Mouse (Mus musculus): ENCODE measurements around the gene Wipi2. TPM values are rescaled to one million over a fixed set of nuclear protein-coding genes. Genes with fewer than 3 reads are reported as not detected.

The Wipi2 gene
- total and polyA plus RNA-seq, 3 experiments: 38.6 to 74.7 (median 53.6) TPM

GRCm38 (mm10) chr5:142641331-142642051, 14.0 kb downstream of the Wipi2 start:
- H3K4me1 ChIP-seq (ENCODE audit: control insufficient read depth in 1 of 2, insufficient read depth in 2 of 2, low read length in 2 of 2): no peaks in the 10 kb centered on the region
- TF ChIP-seq TCF12 (IDR thresholded peaks at IDR 0.05; ENCODE audit: low read depth, low read length): no peak
- 0 out of 2 replicates have a peak, but pooled peaks cover 2% of the 10 kb centered on the region for H3K79me2 ChIP-seq (ENCODE audit: control insufficient read depth, insufficient read depth, low read length, poor library complexity)
- no peak overlapping the region for H3K9ac ChIP-seq (ENCODE audit: control insufficient read depth, low read depth, low read length, poor library complexity, severe bottlenecking)
- H3K27me3 ChIP-seq (ENCODE audit: control insufficient read depth in 1 of 2, insufficient read depth in 2 of 2, low read length in 2 of 2): no peaks in the 10 kb centered on the region
- H3K27ac ChIP-seq (ENCODE audit: control insufficient read depth, low read depth, low read length): no peak overlapping the region
- H3K9me3 ChIP-seq (replicated peaks; ENCODE audit: insufficient read depth, low read length): no peaks in the 10 kb centered on the region
- DNase-seq (ENCODE audit: low read depth, low spot score): no peak
- peaks cover 0 to 17% of the 10 kb centered on the region in 2 experiments; a peak in 2 of 4 replicates for H3K36me3 ChIP-seq (ENCODE audit: control insufficient read depth in 1 of 2, insufficient read depth in 2 of 2, low read length in 2 of 2)
- no peak overlapping the region for H3K4me3 ChIP-seq (ENCODE audit: control insufficient read depth in 1 of 2, insufficient read depth in 1 of 2, low read depth in 2 of 2, low read length in 2 of 2)

GRCm38 (mm10) chr5:142648162-142648561, 20.7 kb downstream of the Wipi2 start:
- H3K27ac ChIP-seq (ENCODE audit: control insufficient read depth, low read depth, low read length): no peak overlapping the region
- TF ChIP-seq BHLHE40 (IDR thresholded peaks at IDR 0.05; ENCODE audit: borderline replicate concordance, low read depth, low read length): no peak
- no peak for TF ChIP-seq E2F4 (IDR thresholded peaks at IDR 0.05; ENCODE audit: borderline replicate concordance, low read depth, low read length)
- no peak for TF ChIP-seq EP300 (IDR thresholded peaks at IDR 0.05; ENCODE audit: low read depth in 1 of 2, low read length in 2 of 2)
- TF ChIP-seq ELF1 (IDR thresholded peaks at IDR 0.05; ENCODE audit: low read depth, low read length): no peak
- TF ChIP-seq POLR2A (IDR thresholded peaks at IDR 0.05; ENCODE audit: control insufficient read depth in 1 of 2, insufficient read depth in 1 of 2, low read depth in 1 of 2, low read length in 2 of 2, poor library complexity in 1 of 2): no peak
- TF ChIP-seq SIN3A (IDR thresholded peaks at IDR 0.05; ENCODE audit: low read length): no peak
- H3K9me3 ChIP-seq (replicated peaks; ENCODE audit: insufficient read depth, low read length): no peaks in the 10 kb centered on the region
- peaks cover 15 to 28% of the 10 kb centered on the region in 2 experiments for H3K4me1 ChIP-seq (ENCODE audit: control insufficient read depth in 1 of 2, insufficient read depth in 2 of 2, low read length in 2 of 2)
- H3K4me3 ChIP-seq (ENCODE audit: control insufficient read depth in 1 of 2, insufficient read depth in 1 of 2, low read depth in 2 of 2, low read length in 2 of 2): no peak overlapping the region
- peaks cover 6 to 30% of the 10 kb centered on the region in 2 experiments; a peak in 3 of 4 replicates for H3K36me3 ChIP-seq (ENCODE audit: control insufficient read depth in 1 of 2, insufficient read depth in 2 of 2, low read length in 2 of 2)
- no peak for DNase-seq (ENCODE audit: low read depth, low spot score)
- H3K9ac ChIP-seq (ENCODE audit: control insufficient read depth, low read depth, low read length, poor library complexity, severe bottlenecking): no peak overlapping the region
- H3K79me2 ChIP-seq (ENCODE audit: control insufficient read depth, insufficient read depth, low read length, poor library complexity): peaks cover 4% of the 10 kb centered on the region; the same call in 1 of the 2 replicates
- H3K27me3 ChIP-seq (ENCODE audit: control insufficient read depth in 1 of 2, insufficient read depth in 2 of 2, low read length in 2 of 2): no peaks in the 10 kb centered on the region

GRCm38 (mm10) chr5:142649460-142650050, 22.1 kb downstream of the Wipi2 start:
- no peak for DNase-seq (ENCODE audit: low read depth, low spot score)
- no peaks in the 10 kb centered on the region for H3K27me3 ChIP-seq (ENCODE audit: control insufficient read depth in 1 of 2, insufficient read depth in 2 of 2, low read length in 2 of 2)
- peaks cover 15 to 28% of the 10 kb centered on the region in 2 experiments for H3K4me1 ChIP-seq (ENCODE audit: control insufficient read depth in 1 of 2, insufficient read depth in 2 of 2, low read length in 2 of 2)
- peak overlapping the region; percentile 68; the same call in 1 of the 2 replicates for H3K27ac ChIP-seq (ENCODE audit: control insufficient read depth, low read depth, low read length)
- no peaks in the 10 kb centered on the region for H3K9me3 ChIP-seq (replicated peaks; ENCODE audit: insufficient read depth, low read length)
- peaks cover 4% of the 10 kb centered on the region; the same call in 1 of the 2 replicates for H3K79me2 ChIP-seq (ENCODE audit: control insufficient read depth, insufficient read depth, low read length, poor library complexity)
- H3K36me3 ChIP-seq (ENCODE audit: control insufficient read depth in 1 of 2, insufficient read depth in 2 of 2, low read length in 2 of 2): peaks cover 5 to 30% of the 10 kb centered on the region in 2 experiments
- TF ChIP-seq BHLHE40 (IDR thresholded peaks at IDR 0.05; ENCODE audit: borderline replicate concordance, low read depth, low read length) (no peak), MEF2A (IDR thresholded peaks at IDR 0.05; ENCODE audit: extremely low read depth, insufficient replicate concordance, low read depth, low read length, poor library complexity, severe bottlenecking) (no peak), SMC3 (IDR thresholded peaks at IDR 0.05; ENCODE audit: low read depth, low read length) (no peak), E2F4 (IDR thresholded peaks at IDR 0.05; ENCODE audit: borderline replicate concordance, low read depth, low read length) (no peak), NRF1 (IDR thresholded peaks at IDR 0.05; ENCODE audit: insufficient read depth, low read depth, low read length, poor library complexity, severe bottlenecking) (no peak), CHD1 (IDR thresholded peaks at IDR 0.05; ENCODE audit: low read depth, low read length) (no peak), ZNF384 (IDR thresholded peaks at IDR 0.05; ENCODE audit: low read depth, low read length) (no peak), SIN3A (IDR thresholded peaks at IDR 0.05; ENCODE audit: low read length) (no peak), MAX (IDR thresholded peaks at IDR 0.05; ENCODE audit: low read length) (no peak), POLR2A (IDR thresholded peaks at IDR 0.05; ENCODE audit: control insufficient read depth in 1 of 2, insufficient read depth in 1 of 2, low read depth in 1 of 2, low read length in 2 of 2, poor library complexity in 1 of 2) (no peak), CHD2 (IDR thresholded peaks at IDR 0.05; ENCODE audit: low read length) (no peak), GATA1 (IDR thresholded peaks at IDR 0.05; ENCODE audit: low read depth, low read length) (no peak), MXI1 (IDR thresholded peaks at IDR 0.05; ENCODE audit: low read depth, low read length) (no peak), TAL1 (IDR thresholded peaks at IDR 0.05; ENCODE audit: low read length) (no peak), MYB (IDR thresholded peaks at IDR 0.05; ENCODE audit: low read depth, low read length) (no peak), KAT2A (conservative IDR thresholded peaks at IDR 0.05; ENCODE audit: low read depth, low read length) (no peak), TBP (IDR thresholded peaks at IDR 0.05; ENCODE audit: low read depth, low read length) (no peak)
- H3K4me3 ChIP-seq (ENCODE audit: control insufficient read depth in 1 of 2, insufficient read depth in 1 of 2, low read depth in 2 of 2, low read length in 2 of 2): no peak overlapping the region
- H3K9ac ChIP-seq (ENCODE audit: control insufficient read depth, low read depth, low read length, poor library complexity, severe bottlenecking): no peak overlapping the region

Measured in MEL (cell line).